Mouse (Mus musculus) cerebellum, adult 18-20 months (tissue): ENCODE data around the gene Slc27a5.

Experiments used
- DNase-seq, 2 experiments: peaks; one replicate each; pipeline ENCODE4 v3.0.0; 2021

The Slc27a5 gene

DNA sequence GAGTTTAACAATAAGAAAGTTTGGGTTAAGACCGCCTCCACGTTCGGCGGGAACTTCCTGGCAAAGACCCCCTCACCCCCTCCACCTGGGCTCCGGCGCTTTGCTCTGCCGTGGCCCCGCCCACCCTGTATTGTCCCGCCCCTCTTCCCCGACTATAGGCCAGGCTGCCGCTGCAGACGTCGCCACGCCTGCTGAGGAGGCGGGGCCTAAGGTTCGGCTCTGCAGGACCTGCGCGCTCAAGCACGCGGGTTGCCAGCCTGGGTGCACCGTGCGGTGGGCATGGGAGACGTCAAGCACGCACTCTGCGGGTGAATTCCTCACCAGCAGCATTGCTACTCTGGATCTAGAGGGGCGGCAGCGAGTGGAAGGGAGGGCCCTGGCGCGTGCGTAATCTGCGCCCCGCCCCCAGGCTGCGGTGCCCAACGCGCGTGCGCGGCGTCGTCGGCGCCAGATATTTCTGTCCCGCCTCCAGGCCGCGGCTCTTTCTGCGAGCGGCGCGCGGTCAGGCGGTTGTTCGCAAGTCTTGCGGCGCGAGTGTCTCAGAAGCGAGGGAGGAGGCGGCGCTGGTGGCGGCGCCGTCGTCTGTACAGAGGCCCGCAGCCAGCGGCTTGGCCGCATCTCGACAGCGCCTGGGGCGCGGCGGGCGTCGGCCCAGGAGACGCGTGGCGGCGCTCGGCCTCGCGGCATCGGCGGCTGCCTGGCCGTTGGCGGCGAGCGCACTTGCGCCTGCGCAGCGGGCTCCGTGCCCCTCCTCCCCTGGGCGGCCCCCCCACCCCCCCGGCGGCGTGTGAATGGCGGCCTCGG, 26.1 kb upstream of the Slc27a5 start:
- DNase-seq, result peak; percentile 89 to 98

DNA sequence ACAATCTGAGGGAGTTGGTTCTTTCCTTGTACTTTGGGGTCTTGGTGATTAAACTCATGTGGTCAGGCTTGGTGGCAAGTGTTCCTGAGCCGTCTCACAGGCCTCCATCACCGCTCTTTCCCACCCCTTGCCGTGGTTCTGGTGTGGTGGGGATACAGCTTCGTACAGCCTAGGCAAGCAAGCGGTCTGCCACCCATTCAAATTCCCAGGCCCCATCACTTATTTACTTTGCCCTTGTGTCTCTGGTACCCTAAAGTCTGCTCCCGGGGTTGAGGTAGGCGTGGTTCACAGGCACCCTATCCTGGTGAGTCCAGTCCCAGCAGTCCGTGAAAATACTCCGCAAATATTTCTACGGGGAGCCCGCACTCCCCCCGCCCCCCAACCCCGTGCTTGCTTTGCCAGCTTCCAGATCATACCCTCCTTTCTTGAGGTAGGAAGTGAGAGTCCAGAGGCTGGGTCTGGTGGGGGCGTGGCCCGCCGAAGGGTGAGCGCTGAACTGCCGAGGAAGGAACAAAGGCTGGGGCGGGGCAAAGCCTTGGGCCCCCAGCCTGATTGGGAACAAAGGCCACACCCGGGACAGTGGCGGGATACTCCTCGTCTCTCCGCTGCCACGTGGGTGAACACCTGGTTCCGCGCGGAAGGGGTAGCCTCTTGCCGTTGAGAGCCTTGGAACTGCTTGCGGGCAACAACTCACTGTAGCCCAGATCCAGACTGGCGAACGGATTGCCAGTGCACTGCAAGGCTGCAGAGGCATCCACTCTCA, 25.0 kb upstream of the Slc27a5 start:
- peak; percentile 53 to 59 for DNase-seq

DNA sequence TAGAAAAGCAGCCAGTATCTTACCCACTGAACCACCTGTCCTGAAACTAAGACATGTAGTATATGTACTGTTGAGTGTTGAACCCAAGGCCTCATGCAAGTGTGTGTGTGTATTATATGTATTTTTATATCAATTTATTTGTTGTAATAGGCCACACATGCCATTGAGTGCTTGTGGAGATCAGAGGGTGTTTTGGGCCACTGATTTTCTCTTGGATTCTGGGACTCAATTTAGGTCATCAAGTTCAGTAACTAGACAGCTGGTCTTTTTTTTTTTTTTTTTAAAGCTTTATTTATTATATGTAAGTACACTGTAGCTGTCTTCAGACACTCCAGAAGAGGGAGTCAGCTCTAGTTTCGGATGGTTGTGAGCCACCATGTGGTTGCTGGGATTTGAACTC, 17.2 kb upstream of the Slc27a5 start:
- no peak for DNase-seq

DNA sequence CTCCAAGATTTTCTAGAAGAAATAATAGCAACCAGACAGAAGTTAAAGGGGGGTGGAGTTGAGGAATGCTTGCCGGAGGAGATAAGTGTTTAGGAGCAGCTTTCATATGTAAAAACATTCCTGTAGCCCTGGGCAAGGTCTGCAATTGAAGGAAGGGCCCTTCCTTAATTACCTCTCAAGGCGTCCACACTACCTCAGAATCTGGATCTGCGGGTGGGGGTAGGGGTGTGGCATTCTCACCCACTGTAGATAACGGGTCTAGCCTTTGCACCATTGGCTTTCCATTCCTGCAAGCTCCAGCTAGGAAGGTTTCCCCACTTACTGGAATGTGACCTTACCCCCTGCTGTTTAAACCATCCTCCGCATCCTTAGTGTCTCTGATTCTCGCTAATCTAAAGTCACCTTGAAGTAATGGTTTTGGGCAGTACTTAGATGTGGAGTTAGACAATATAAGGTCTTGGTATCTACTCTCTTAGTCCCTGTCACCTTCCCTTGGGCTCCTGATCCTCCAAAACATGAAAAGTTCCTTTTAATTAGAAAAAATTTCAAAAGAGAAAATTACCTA, 16.4 kb upstream of the Slc27a5 start:
- DNase-seq, result no peak

DNA sequence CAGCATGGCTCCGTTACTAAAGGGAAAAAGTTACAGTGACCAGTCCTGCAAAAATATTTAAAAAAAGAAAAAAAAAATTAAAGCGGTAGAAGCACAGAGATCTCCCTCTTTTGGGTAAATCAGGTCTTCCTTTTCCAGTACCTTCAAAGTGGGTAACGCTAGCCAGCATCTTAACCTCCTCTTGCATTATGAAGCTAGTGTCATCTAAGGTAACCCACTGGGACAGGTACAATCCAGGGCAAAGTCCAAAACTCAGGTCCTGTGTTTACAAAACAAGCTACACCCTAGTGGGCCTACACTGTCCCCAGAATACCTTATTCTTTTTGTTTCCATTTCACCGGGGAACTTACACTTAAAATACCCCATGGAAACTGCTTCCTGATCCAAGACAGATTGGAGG, 15.7 kb upstream of the Slc27a5 start:
- DNase-seq, result no peak

DNA sequence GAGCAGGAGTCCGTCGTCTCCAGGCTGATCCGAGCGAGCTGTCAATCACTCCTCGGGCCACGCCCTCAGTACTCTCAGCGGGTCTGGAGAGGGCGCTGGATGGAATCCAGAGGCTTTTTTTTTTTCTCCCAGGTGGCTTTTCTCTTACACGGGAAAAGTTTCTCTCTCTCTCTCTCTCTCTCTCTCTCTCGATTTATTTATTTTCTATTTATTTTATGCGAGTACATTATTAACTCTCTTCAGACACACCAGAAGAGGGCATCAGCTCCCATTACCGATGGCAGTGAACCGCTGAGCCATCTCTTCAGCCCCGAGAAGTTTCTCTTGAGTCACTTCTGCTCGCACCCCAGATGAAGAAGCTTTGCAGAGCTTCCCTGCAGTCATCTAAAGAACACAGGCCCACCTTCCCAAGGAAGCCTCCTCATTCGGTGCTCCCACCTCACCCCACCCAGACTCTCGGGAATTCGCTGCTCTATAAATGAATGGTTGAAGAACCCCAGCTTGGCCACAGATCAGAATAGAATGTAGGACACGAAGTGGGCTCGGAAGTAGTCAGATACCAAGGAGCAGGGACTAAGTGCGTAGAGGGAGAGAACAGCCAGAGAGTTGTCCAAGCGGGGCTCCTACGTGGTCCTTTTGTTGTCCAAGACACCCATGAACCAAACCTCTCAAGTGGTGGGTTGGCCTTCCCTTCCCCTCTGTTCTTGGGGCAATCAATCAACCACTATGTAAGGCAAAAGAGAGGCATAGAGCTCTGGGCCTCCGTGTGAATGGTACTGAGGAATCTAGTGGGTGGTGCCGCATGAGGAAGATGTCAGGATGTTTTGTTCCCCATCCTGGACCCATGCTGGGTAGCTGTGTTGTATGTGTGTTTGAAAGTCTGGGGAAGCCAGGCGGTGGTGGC, 12.3 kb upstream of the Slc27a5 start, which contains the start of gene Zbtb45:
Zbtb45 (minus strand) TSS at position 30 of the 904 bp plus-strand sequence.
- DNase-seq, result peak in 1 of 2 experiments; percentile 40

DNA sequence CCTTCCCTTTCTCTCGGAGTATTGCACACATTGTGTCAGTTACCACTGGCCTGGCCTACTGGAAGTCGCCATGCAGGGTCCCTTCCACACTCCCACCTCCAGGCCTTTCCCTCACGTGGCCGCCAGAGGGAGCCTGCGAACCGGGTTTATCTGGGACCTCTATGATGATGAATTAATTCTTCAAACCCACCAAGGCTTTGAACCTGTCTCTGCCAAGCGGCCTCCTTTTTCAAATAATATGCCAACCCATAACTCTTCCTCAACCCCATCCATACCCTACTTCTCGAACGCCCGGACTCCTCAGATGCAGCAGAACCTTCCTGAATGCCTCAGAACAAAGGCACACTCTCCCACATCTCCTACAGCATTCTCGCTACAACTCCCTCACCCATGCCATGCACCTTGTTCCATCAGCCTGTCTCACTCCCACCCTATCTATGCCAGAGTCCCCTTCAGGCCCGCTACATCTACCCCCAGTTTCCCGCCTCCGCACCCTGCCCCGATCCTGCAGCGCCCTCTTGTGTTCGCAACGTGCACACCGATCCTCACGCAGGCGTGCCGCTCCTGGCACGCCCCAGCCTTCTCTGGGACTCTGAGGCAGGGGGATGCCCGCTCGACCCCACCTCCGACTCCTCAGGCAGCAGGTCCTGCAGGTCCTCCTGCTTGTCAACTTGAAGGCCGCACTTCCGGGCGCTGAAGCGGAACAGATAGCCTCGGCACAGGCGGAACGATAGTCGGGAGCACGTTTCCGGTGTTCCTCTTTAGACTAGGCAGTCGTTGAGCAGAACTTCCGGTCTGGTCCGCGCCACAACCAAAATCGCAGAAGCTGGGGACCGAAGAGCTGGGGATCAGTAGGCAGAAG, 11.4 kb upstream of the Slc27a5 start:
- DNase-seq, result peak; percentile 89 to 92

DNA sequence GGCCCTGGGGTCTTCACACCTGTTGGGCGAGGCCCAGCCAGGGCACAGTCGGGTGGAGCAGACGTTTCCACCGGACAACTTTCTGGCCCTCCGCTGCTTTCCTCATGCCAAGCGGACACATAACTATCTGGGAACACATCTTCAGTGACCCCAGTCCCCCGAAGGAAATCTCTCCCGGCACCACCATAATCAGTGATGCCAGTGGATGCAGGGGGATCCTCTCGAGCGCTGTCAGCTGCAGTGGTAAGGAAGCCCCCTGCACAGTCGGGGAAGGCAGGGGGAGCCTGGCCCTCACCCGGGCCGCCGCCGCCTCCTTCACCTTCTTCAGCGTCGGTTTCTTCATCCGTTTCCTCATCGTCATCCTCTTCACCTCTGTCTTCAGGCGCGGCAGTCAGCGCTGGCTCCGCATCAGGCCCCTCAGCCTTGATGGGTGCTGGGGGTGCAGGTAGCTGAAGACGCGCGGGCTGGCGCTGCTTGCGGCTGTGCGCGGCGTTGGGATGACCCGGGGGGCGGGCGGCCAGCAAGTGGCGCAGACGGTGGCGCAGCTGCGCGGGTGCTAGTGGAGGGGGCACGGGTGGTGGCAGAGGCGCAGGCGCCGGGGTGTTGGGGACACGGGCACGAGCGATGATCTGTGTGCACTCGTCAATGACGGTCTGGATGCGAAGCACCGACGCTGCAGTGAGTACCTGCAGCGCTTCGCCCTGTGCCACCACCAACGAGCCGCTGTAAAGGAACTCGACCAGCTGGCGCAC, 9.5 kb upstream of the Slc27a5 start:
- peak in 1 of 2 experiments; percentile 39 for DNase-seq

DNA sequence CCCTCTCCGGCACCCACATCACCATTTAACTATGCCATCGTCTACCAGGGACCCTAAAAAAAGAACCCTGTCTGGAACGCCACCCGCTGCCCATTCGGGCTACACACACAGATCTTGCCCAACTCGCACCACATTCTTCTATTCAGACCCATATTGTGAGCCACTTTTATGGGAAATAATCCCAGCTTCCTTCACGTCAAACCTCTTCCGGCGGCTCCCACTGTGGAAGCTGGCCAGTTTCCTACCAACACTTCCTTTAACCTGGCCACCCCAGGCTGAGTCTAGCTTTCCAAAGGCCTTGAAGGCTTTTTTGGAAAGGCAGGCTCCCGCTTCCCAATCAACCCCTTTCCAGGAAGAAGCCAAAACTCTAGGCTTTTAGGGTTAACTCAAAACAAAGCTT, 8.5 kb upstream of the Slc27a5 start:
- DNase-seq, result peak in 1 of 2 experiments; percentile 11

DNA sequence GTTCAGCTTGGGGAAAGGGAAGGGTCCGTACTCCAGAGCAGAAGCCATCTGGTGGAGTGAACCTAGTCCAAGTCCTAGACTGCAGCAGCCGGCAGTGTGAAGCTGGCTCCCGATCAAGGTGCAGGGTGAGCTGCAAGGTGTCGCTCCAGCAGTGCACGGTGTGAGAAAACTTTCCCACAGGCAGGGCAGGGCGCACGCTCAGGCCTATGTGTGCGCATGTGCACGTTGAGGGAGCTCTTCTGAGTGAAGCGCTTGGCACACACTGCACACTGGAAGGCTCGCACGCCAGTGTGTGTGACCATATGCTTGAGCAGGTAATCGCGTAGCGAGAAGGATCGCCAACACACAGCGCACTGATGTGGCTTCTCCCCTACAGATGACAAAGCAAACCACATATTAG, 8.0 kb upstream of the Slc27a5 start:
- peak; percentile 46 for DNase-seq

DNA sequence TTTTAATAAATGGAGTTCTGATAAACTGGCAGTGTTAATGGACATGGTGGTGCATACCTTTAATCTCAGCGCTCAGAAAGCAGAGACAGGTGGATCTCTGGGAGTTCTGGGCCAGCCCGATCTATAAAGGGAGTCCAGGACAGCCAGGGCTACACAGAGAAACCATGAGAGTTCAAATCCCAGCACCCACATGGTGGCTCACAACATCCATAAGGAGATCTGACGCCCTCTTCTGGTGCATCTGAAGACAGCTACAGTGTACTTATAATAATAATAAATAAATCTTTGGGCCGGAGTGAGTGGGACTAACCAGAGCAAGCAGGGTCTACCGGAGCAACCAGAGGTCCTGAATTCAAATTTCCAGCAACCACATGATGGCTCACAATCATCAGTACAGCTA, 5.4 kb upstream of the Slc27a5 start:
- no peak for DNase-seq

DNA sequence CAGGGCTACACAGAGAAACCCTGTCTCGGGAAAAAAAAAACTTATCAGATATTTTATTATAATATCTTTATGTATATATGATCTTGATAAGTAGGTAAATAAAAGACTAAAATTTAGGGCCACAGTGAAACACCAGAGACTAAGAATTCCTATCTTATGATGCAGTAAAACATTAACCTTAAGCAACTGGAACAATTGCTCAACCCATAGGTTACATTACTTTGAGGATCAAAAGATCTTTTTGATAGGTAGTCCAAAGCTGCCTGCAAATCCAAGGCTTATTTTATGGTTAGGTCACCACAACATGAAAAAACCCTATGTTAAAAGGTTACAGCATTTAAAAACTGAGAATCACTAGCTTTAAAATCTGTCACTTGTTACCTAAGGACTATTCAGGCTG, 3.6 kb upstream of the Slc27a5 start:
- no peak for DNase-seq

DNA sequence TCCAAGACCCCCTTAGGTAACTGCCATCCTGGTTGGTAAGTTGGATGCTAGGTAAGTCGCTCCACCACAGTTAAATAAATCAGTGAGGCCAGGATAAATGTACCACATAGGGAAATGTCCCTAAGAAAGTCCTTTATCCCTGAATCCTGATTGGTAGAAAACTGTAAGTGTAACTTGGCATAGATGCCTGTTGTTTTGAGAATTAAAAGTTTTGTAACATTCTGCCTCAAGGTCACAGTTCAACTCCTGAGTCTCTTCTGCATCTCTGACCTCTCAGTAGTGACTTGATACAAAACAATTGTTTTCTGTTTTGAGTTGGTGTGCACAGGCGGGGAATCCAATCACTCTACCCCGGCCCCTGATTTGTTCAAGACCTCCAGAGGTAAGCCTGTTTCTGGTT, 859 bp upstream of the Slc27a5 start, which contains the start of gene Trim28:
Trim28 (plus strand) TSS at position 264 of the 400 bp plus-strand sequence.
- DNase-seq, result no peak

DNA sequence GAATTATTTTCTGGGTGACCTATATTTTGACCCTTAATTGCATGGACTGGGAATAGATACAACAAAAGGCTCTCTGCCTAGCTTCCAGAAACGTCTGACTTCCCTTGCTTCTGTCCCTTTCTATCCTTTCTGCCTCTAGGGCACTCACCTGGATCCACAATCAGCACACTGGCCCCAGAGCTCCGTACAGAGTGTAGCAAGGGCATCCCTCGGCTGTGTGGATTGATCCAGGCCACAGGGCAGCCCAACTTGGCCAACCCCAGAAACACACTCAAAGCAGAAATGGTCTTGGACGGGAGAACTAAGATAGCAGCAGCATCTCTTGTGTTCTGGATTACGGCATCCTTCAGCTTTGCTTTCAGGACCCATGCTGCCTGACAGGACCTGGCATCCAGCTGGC, 762 bp downstream of the Slc27a5 start:
- no peak for DNase-seq

DNA sequence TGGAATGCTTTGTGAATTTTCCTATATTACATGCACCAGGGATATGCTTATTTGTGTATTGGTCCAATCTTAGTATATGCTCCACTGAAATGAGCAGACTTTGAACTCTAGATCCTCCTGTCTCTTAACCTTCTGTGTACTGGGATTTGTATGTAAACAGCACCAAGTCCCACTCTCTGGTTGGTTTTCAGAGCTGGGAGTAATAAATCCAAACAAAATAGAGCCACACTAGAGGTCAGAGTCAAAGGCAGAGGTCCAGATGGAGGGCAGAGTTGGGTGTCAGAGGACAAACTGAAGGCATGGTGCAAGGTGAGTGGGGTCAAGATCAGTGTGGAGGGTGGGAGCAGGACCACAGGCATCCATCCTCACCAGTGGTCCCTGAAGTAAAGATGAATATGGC, 2.1 kb downstream of the Slc27a5 start:
- DNase-seq, result no peak

DNA sequence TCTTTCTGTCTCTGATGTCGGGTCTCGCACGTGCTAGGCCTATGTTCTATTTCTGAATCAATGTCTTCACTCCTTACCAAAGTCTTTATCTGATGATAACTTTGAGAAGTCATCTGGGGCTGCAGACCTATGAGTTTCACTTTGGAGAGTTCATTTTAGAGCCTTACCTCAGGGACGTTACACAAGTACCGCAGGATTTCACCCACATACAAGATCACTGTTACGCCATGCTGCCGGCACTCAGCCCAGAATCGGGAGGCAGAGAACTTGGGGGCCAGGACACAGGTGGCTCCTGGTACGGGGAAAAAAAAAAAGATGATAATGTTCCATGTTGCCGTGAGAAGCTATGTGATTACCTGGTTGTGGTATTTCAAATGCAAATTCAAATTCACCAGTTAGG, 4.8 kb downstream of the Slc27a5 start:
- DNase-seq, result no peak

DNA sequence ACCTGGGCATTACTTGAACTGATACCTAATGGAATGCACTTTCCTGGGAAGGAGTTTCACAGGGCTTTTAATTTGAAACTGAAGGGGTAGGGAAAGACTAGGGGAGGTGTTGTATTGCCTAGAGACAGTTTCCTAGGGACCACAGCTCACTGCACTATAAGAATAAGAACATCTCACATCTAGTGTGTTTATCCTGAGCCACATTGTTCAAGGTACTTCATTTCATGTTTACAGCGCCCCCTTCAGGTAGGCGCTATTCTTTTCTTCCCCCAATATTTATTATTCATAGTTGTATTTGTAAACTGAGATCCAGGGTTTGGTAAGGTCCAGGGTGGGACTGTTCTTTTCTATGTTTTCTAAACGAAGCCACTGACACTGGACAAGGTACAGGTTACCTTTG, 5.8 kb downstream of the Slc27a5 start:
- DNase-seq, result peak in 1 of 2 experiments; percentile 39

DNA sequence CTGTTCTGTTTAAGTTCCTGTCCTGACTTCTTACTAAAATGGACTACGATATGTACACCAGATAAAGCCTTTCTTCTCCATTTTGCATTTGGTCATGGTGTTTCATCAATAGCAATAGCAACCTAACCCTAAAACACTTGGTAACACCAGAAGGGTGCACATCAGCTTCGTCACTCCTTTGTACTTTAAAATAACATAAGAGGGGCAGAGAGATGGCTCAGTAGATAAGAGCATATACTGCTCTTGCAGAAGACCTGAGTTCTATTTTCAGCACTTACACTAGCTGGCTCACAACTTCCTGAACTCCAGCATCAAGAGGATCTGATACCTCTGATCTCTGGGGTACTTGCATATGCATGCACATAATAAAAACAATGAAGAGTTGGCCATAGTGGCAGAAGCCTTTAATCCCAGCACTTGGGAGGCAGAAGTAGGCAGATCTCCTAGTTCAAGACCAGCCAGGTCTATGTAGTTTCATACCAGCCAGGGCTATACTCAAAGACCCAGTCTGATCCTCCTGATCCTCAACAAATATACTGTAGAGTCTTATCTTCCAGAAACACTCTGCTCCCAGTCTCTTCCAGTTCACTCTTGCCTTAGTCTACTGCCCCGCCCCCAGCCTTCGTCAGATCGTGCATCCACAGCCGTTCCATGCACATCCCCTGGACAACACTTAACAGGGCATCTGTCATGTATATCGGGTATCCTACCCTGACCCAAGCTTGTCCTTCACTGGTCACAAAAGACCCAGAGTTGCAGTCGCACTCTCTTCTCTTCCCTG, 10.4 kb downstream of the Slc27a5 start:
- DNase-seq, result no peak

DNA sequence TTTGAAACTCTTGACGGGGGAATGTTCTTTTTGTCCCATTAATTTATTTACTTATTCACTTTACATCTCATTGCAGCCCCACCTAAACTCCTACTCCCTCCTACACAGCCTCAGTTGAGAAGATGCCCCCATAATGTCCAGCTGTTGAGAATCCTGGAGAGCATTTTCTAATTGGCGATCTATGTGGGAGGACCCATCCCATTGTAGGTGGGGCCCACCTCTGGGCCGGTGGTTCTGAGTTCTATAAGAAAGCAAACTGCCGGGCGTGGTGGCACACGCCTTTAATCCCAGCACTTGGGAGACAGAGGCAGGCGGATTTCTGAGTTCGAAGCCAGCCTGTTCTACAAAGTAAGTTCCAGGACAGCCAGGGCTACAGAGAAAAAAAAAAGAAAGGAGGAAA, 11.1 kb downstream of the Slc27a5 start:
- no peak for DNase-seq

DNA sequence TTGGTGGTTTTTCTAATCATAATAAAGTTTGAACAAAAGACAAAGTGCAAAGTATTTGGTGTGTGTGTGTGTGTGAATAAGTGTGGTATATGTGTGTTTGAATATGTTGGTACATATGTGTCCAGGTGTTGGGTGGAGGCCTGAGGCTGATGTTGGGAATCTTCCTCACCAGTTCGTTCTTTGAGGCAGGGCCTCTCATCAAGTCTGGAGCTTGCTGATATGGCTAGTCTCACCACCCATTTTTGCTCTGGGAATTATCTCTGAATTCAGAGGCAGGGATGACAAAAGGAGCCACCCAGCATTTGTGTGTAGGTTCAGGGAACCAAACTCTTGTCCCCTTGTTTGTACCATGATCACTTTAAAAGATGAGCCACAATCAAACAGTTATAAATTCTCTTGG, 12.3 kb downstream of the Slc27a5 start:
- DNase-seq, result no peak
